In the genomic region with DNA sequence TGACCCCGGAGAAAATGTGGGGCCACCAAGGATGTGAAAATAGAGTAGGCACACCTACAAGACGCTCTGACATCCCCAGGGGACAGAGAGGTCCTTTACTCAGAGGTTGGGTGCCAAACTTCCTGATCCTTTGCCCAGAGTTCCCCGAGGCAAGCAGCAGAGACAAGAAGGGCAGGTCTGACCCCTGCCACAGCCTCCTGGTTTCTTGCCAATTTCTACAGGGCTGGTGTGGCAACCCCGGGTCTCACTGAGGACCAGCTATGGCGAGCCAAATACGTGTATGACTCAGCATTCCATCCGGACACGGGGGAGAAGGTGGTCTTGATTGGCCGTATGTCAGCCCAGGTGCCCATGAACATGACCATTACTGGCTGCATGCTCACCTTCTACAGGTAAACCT, we compare ENCODE assay signal across 12 mouse cellular contexts. TPM values are rescaled to one million over a fixed set of nuclear protein-coding genes. Genes with fewer than 3 reads are reported as not detected.
A peak's percentile ranks its signal among the peaks of the same experiment; 100 is the strongest.
DNase-seq lines count a peak whose midpoint lies in the region; ATAC-seq lines count a peak whose summit lies in the region.
"Had no signal": no experiment of that assay in that cellular context is flagged by ENCODE, and none has a peak within 500 bp of the region (broad histone marks: within the 10 kb centered on the region; RNA-seq: fewer than 3 reads in every experiment).

No protein-coding gene starts in this region.

- H3K4me3 ChIP-seq in forebrain, embryonic 14.5 days (ENCODE audit: low read depth, low read length), result no peak overlapping the region
- H3K4me3 ChIP-seq in forebrain, embryonic 10.5 days, result no peak overlapping the region
- H3K4me3 ChIP-seq in limb, embryonic 13.5 days, result no peak overlapping the region
- no peak overlapping the region for H3K4me3 ChIP-seq in limb, embryonic 10.5 days
- H3K4me3 ChIP-seq in hindbrain, embryonic 16.5 days (ENCODE audit: low read length), result no peak overlapping the region; the same call in 1 of the 2 replicates
- H3K4me3 ChIP-seq in neural tube, embryonic 15.5 days (replicated peaks), result peak overlapping the region; percentile 67; the same call in 1 of the 2 replicates
- H3K4me3 ChIP-seq: heart, embryonic 10.5 days; lung, embryonic 15.5 days had no signal

- H3K4me2 ChIP-seq in forebrain, embryonic 14.5 days (ENCODE audit: low read length), result peak overlapping the region; percentile 68; the same call in 1 of the 2 replicates
- 0 out of 2 replicates have a peak overlapping the region, but pooled peaks have one; percentile 77 for H3K4me2 ChIP-seq in limb, embryonic 13.5 days (replicated peaks)
- peak overlapping the region; percentile 75 for H3K4me2 ChIP-seq in hindbrain, embryonic 16.5 days (ENCODE audit: low read length)
- peak overlapping the region; percentile 90 for H3K4me2 ChIP-seq in neural tube, embryonic 15.5 days

- peaks cover 49% of the 10 kb centered on the region for H3K36me3 ChIP-seq in forebrain, embryonic 14.5 days (ENCODE audit: control insufficient read depth, insufficient read depth, low read length)
- peaks cover 4% of the 10 kb centered on the region for H3K36me3 ChIP-seq in forebrain, embryonic 10.5 days (replicated peaks)
- H3K36me3 ChIP-seq in limb, embryonic 13.5 days, result peaks cover 42% of the 10 kb centered on the region
- peaks cover 17% of the 10 kb centered on the region; the same call in 1 of the 2 replicates for H3K36me3 ChIP-seq in limb, embryonic 10.5 days
- H3K36me3 ChIP-seq in hindbrain, embryonic 16.5 days (ENCODE audit: control insufficient read depth, insufficient read depth, low read length), result peaks cover 16% of the 10 kb centered on the region
- H3K36me3 ChIP-seq in neural tube, embryonic 15.5 days, result peaks cover 42% of the 10 kb centered on the region

- H3K27me3 ChIP-seq in forebrain, embryonic 14.5 days (replicated peaks; ENCODE audit: control insufficient read depth, insufficient read depth, low read length), result peaks cover 6% of the 10 kb centered on the region; the same call in 1 of the 2 replicates
- H3K27me3 ChIP-seq in forebrain, embryonic 10.5 days (ENCODE audit: poor library complexity, severe bottlenecking), result peaks cover 52% of the 10 kb centered on the region
- H3K27me3 ChIP-seq in limb, embryonic 13.5 days, result peaks cover 22% of the 10 kb centered on the region
- peaks cover 49% of the 10 kb centered on the region for H3K27me3 ChIP-seq in limb, embryonic 10.5 days (ENCODE audit: low read depth, poor library complexity, severe bottlenecking)
- H3K27me3 ChIP-seq in hindbrain, embryonic 16.5 days (replicated peaks; ENCODE audit: control insufficient read depth, insufficient read depth, low read length), result no peaks in the 10 kb centered on the region
- H3K27me3 ChIP-seq in neural tube, embryonic 15.5 days (replicated peaks), result peaks cover 13% of the 10 kb centered on the region

- no peak overlapping the region for H3K9ac ChIP-seq in forebrain, embryonic 14.5 days (ENCODE audit: low read length)
- H3K9ac ChIP-seq in limb, embryonic 13.5 days, result no peak overlapping the region
- no peak overlapping the region for H3K9ac ChIP-seq in hindbrain, embryonic 16.5 days (ENCODE audit: low read depth, low read length)
- peak overlapping the region; percentile 80; the same call in 1 of the 2 replicates for H3K9ac ChIP-seq in neural tube, embryonic 15.5 days (replicated peaks)
- H3K9ac ChIP-seq: lung, embryonic 15.5 days had no signal

- ATAC-seq in forebrain, embryonic 14.5 days, result no peak
- ATAC-seq in limb, embryonic 13.5 days (ENCODE audit: low FRiP score, low read depth), result no peak
- ATAC-seq in hindbrain, embryonic 16.5 days, result no peak
- ATAC-seq in neural tube, embryonic 15.5 days (ENCODE audit: low FRiP score), result no peak
- ATAC-seq: activated CD4-positive, CD25-positive, alpha-beta regulatory T cell, adult 4 months had no signal

- DNase-seq in forebrain, embryonic 14.5 days (ENCODE audit: low spot score), result no peak
- no peak for DNase-seq in forebrain, embryonic 10.5 days (ENCODE audit: extremely low spot score, low spot score)
- DNase-seq in limb, embryonic 10.5 days (ENCODE audit: low spot score), result no peak
- DNase-seq in spleen, postnatal 36 days (ENCODE audit: low spot score in 2 of 2), result no peak
- DNase-seq: heart, postnatal 36 days had no signal

- H3K27ac ChIP-seq in forebrain, embryonic 14.5 days (ENCODE audit: low read depth, low read length), result no peak overlapping the region
- H3K27ac ChIP-seq in forebrain, embryonic 10.5 days, result no peak overlapping the region
- H3K27ac ChIP-seq in limb, embryonic 13.5 days, result no peak overlapping the region
- H3K27ac ChIP-seq in limb, embryonic 10.5 days, result no peak overlapping the region
- H3K27ac ChIP-seq in hindbrain, embryonic 16.5 days (ENCODE audit: low read depth, low read length), result no peak overlapping the region
- no peak overlapping the region for H3K27ac ChIP-seq in neural tube, embryonic 15.5 days (replicated peaks)
- H3K27ac ChIP-seq: heart, embryonic 10.5 days had no signal

- WGBS in forebrain, embryonic 14.5 days, result 81% methylated on average over 9 of the region's 9 CpGs
- 84% methylated on average over 9 of the region's 9 CpGs for WGBS in forebrain, embryonic 10.5 days
- 74% methylated on average over 9 of the region's 9 CpGs for WGBS in limb, embryonic 13.5 days
- WGBS in limb, embryonic 10.5 days, result 77% methylated on average over 9 of the region's 9 CpGs
- 75% methylated on average over 9 of the region's 9 CpGs for WGBS in hindbrain, embryonic 16.5 days
- 79% methylated on average over 9 of the region's 9 CpGs for WGBS in neural tube, embryonic 15.5 days

- H3K4me1 ChIP-seq in forebrain, embryonic 14.5 days (ENCODE audit: control insufficient read depth, insufficient read depth, low read length), result peaks cover 28% of the 10 kb centered on the region
- H3K4me1 ChIP-seq in forebrain, embryonic 10.5 days, result peaks cover 29% of the 10 kb centered on the region
- H3K4me1 ChIP-seq in limb, embryonic 13.5 days, result peaks cover 28% of the 10 kb centered on the region
- H3K4me1 ChIP-seq in limb, embryonic 10.5 days, result peaks cover 31% of the 10 kb centered on the region
- peaks cover 26% of the 10 kb centered on the region for H3K4me1 ChIP-seq in hindbrain, embryonic 16.5 days (ENCODE audit: control insufficient read depth, insufficient read depth, low read depth, low read length)
- H3K4me1 ChIP-seq in neural tube, embryonic 15.5 days, result peaks cover 52% of the 10 kb centered on the region

- no peaks in the 10 kb centered on the region for H3K9me3 ChIP-seq in forebrain, embryonic 14.5 days (replicated peaks; ENCODE audit: control insufficient read depth, low read length)
- no peaks in the 10 kb centered on the region for H3K9me3 ChIP-seq in forebrain, embryonic 10.5 days
- no peaks in the 10 kb centered on the region for H3K9me3 ChIP-seq in limb, embryonic 13.5 days
- no peaks in the 10 kb centered on the region for H3K9me3 ChIP-seq in limb, embryonic 10.5 days (replicated peaks)
- no peaks in the 10 kb centered on the region for H3K9me3 ChIP-seq in hindbrain, embryonic 16.5 days (ENCODE audit: control insufficient read depth, low read length)
- no peaks in the 10 kb centered on the region for H3K9me3 ChIP-seq in neural tube, embryonic 15.5 days (replicated peaks)
- H3K9me3 ChIP-seq: heart, embryonic 10.5 days; lung, embryonic 15.5 days; megakaryocyte, embryonic 14.5 days had no signal

RNA-seq across cellular contexts. Expression of gene Sfxn3, which starts 2.2 kb away (rescaled TPM):
- polyA plus RNA-seq in forebrain, embryonic 14.5 days (2014; fragmentation: Nextera tagmentation; extraction: Ambion mirVana), result 54.2 and 56.5 TPM in 2 replicates
- 6.3 and 6.9 TPM in 2 replicates for polyA plus RNA-seq in forebrain, embryonic 10.5 days (2016; fragmentation: Nextera tagmentation; extraction: Ambion mirVana)
- polyA plus RNA-seq in limb, embryonic 13.5 days (2015; fragmentation: Nextera tagmentation; extraction: Ambion mirVana), result 26.0 and 26.5 TPM in 2 replicates
- 4.6 and 8.4 TPM in 2 replicates for polyA plus RNA-seq in limb, embryonic 10.5 days (2016; fragmentation: Nextera tagmentation; extraction: Ambion mirVana)
- 76.8 and 85.4 TPM in 2 replicates for polyA plus RNA-seq in hindbrain, embryonic 16.5 days (2015; fragmentation: Nextera tagmentation; extraction: Ambion mirVana)
- polyA plus RNA-seq in neural tube, embryonic 15.5 days (2015; fragmentation: Nextera tagmentation; extraction: Ambion mirVana), result 68.6 and 75.8 TPM in 2 replicates

RNA-seq across cellular contexts. Expression of gene Pdzd7, which starts 4.0 kb away (rescaled TPM):
- 1.1 and 1.8 TPM in 2 replicates for polyA plus RNA-seq in forebrain, embryonic 14.5 days (2014; fragmentation: Nextera tagmentation; extraction: Ambion mirVana)
- polyA plus RNA-seq in forebrain, embryonic 10.5 days (2016; fragmentation: Nextera tagmentation; extraction: Ambion mirVana), result 0.15 and 0.25 TPM in 2 replicates
- polyA plus RNA-seq in limb, embryonic 13.5 days (2015; fragmentation: Nextera tagmentation; extraction: Ambion mirVana), result 0.41 and 0.56 TPM in 2 replicates
- polyA plus RNA-seq in limb, embryonic 10.5 days (2016; fragmentation: Nextera tagmentation; extraction: Ambion mirVana), result 0.20 and 0.28 TPM in 2 replicates
- polyA plus RNA-seq in hindbrain, embryonic 16.5 days (2015; fragmentation: Nextera tagmentation; extraction: Ambion mirVana), result 3.0 and 3.2 TPM in 2 replicates
- 1.5 and 2.6 TPM in 2 replicates for polyA plus RNA-seq in neural tube, embryonic 15.5 days (2015; fragmentation: Nextera tagmentation; extraction: Ambion mirVana)

RNA-seq across cellular contexts. Expression of gene Kazald1, which starts 25.5 kb away (rescaled TPM):
- 1.1 TPM in 2 replicates for polyA plus RNA-seq in forebrain, embryonic 14.5 days (2014; fragmentation: Nextera tagmentation; extraction: Ambion mirVana)
- 0.20 and 0.63 TPM in 2 replicates for polyA plus RNA-seq in forebrain, embryonic 10.5 days (2016; fragmentation: Nextera tagmentation; extraction: Ambion mirVana)
- 18.6 and 20.4 TPM in 2 replicates for polyA plus RNA-seq in limb, embryonic 13.5 days (2015; fragmentation: Nextera tagmentation; extraction: Ambion mirVana)
- polyA plus RNA-seq in limb, embryonic 10.5 days (2016; fragmentation: Nextera tagmentation; extraction: Ambion mirVana), result 1.0 and 1.5 TPM in 2 replicates
- 4.0 and 5.5 TPM in 2 replicates for polyA plus RNA-seq in hindbrain, embryonic 16.5 days (2015; fragmentation: Nextera tagmentation; extraction: Ambion mirVana)
- polyA plus RNA-seq in neural tube, embryonic 15.5 days (2015; fragmentation: Nextera tagmentation; extraction: Ambion mirVana), result 3.0 and 5.3 TPM in 2 replicates

RNA-seq across cellular contexts. Expression of gene Lzts2, which starts 35.3 kb away (rescaled TPM):
- polyA plus RNA-seq in forebrain, embryonic 14.5 days (2014; fragmentation: Nextera tagmentation; extraction: Ambion mirVana), result 15.3 and 17.2 TPM in 2 replicates
- polyA plus RNA-seq in forebrain, embryonic 10.5 days (2016; fragmentation: Nextera tagmentation; extraction: Ambion mirVana), result 47.9 and 52.4 TPM in 2 replicates
- 68.8 and 68.9 TPM in 2 replicates for polyA plus RNA-seq in limb, embryonic 13.5 days (2015; fragmentation: Nextera tagmentation; extraction: Ambion mirVana)
- 87.5 and 90.8 TPM in 2 replicates for polyA plus RNA-seq in limb, embryonic 10.5 days (2016; fragmentation: Nextera tagmentation; extraction: Ambion mirVana)
- 14.8 and 18.7 TPM in 2 replicates for polyA plus RNA-seq in hindbrain, embryonic 16.5 days (2015; fragmentation: Nextera tagmentation; extraction: Ambion mirVana)
- 23.4 and 28.2 TPM in 2 replicates for polyA plus RNA-seq in neural tube, embryonic 15.5 days (2015; fragmentation: Nextera tagmentation; extraction: Ambion mirVana)

RNA-seq across cellular contexts. Expression of gene Mrpl43, which starts 43.3 kb away (rescaled TPM):
- polyA plus RNA-seq in forebrain, embryonic 14.5 days (2014; fragmentation: Nextera tagmentation; extraction: Ambion mirVana), result 67.1 and 68.4 TPM in 2 replicates
- polyA plus RNA-seq in forebrain, embryonic 10.5 days (2016; fragmentation: Nextera tagmentation; extraction: Ambion mirVana), result 71.4 and 75.0 TPM in 2 replicates
- polyA plus RNA-seq in limb, embryonic 13.5 days (2015; fragmentation: Nextera tagmentation; extraction: Ambion mirVana), result 69.2 and 76.3 TPM in 2 replicates
- 69.8 and 75.3 TPM in 2 replicates for polyA plus RNA-seq in limb, embryonic 10.5 days (2016; fragmentation: Nextera tagmentation; extraction: Ambion mirVana)
- polyA plus RNA-seq in hindbrain, embryonic 16.5 days (2015; fragmentation: Nextera tagmentation; extraction: Ambion mirVana), result 90.1 and 98.4 TPM in 2 replicates
- 89.1 and 96.2 TPM in 2 replicates for polyA plus RNA-seq in neural tube, embryonic 15.5 days (2015; fragmentation: Nextera tagmentation; extraction: Ambion mirVana)
